Mouse (Mus musculus) forebrain, embryonic 16.5 days (tissue): ENCODE measurements at regions not wholly inside any gene's neighbourhood (a gene's known extent, or its start where the extent isn't known, plus 50 kb on each side); places are given as distances from the start of the nearest gene placed in this dataset.
"Not testable (repeated sequence)": the region's sequence is repeated elsewhere in the genome, so short reads cannot be mapped to it uniquely, and the experiment has no call there.

Experiments
- ATAC-seq: fragments of 200-750 bp; cut with Nextera tagmentation; 2 replicates; pipeline ENCODE4 v1.8.0; 2017; ENCODE audit warnings: mild to moderate bottlenecking, moderate library complexity
- H3K27ac ChIP-seq: fragments of 300-500 bp; sonication (generic); 2 replicates; pipeline ENCODE4 v1.5.1; 2014; ENCODE audit warnings: low read length, control low read depth
- H3K27me3 ChIP-seq: fragments of 300-500 bp; sonication (generic); replicated peaks from 2 replicates; pipeline ENCODE4 v1.6.1; 2014; ENCODE audit warnings: low read length; ENCODE audit not compliant: control insufficient read depth, insufficient read depth
- H3K36me3 ChIP-seq: fragments of 300-500 bp; sonication (generic); 2 replicates; pipeline ENCODE4 v1.6.1; 2014; ENCODE audit not compliant: control insufficient read depth, insufficient read depth
- H3K4me1 ChIP-seq: fragments of 300-500 bp; sonication (generic); replicated peaks from 2 replicates; pipeline ENCODE4 v1.6.1; 2014; ENCODE audit warnings: low read length; ENCODE audit not compliant: control insufficient read depth, insufficient read depth
- H3K4me2 ChIP-seq: fragments of 300-500 bp; sonication (generic); 2 replicates; pipeline ENCODE4 v1.6.1; 2014; ENCODE audit warnings: mild to moderate bottlenecking, low read length, control low read depth
- H3K4me3 ChIP-seq: fragments of 300-500 bp; sonication (generic); replicated peaks from 2 replicates; pipeline ENCODE4 v1.5.1; 2014; ENCODE audit warnings: mild to moderate bottlenecking, low read length, control low read depth
- H3K9ac ChIP-seq: fragments of 300-500 bp; sonication (generic); replicated peaks from 2 replicates; pipeline ENCODE4 v1.6.1; 2014; ENCODE audit warnings: low read depth, low read length, control low read depth
- H3K9me3 ChIP-seq: fragments of 300-500 bp; sonication (generic); 2 replicates; pipeline ENCODE4 v1.6.1; 2016; ENCODE audit warnings: low read length; ENCODE audit not compliant: control insufficient read depth
- WGBS: fragments of 180-500 bp; shearing (Covaris S2); extraction: QIAGEN DNeasy Blood & Tissue Kit; methylation state at CpG from one replicate; pipeline ENCODE4 v1.1.7; 2014; 5-methylcytosine and 5-hydroxymethylcytosine counted together

GRCm38 (mm10) chr17:91274378-91274777, 181.5 kb upstream of the Nrxn1 start:
- H3K9me3 ChIP-seq = no peaks in the 10 kb centered on the region
- 81% methylated on average over 1 of the region's 1 CpGs for WGBS
- no peak overlapping the region for H3K27ac ChIP-seq
- H3K4me2 ChIP-seq = no peak overlapping the region
- no peaks in the 10 kb centered on the region for H3K27me3 ChIP-seq
- H3K9ac ChIP-seq = no peak overlapping the region
- no peaks in the 10 kb centered on the region for H3K4me1 ChIP-seq
- ATAC-seq = no peak
- no peak overlapping the region for H3K4me3 ChIP-seq
- H3K36me3 ChIP-seq = no peaks in the 10 kb centered on the region

GRCm38 (mm10) chr17:91238719-91239118, 145.8 kb upstream of the Nrxn1 start:
- H3K4me3 ChIP-seq = no peak overlapping the region
- ATAC-seq = no peak
- H3K4me2 ChIP-seq = no peak overlapping the region
- no peaks in the 10 kb centered on the region for H3K4me1 ChIP-seq
- H3K9me3 ChIP-seq = no peaks in the 10 kb centered on the region
- H3K36me3 ChIP-seq = no peaks in the 10 kb centered on the region
- no peak overlapping the region for H3K9ac ChIP-seq
- H3K27ac ChIP-seq = no peak overlapping the region
- WGBS = 74% methylated on average over 2 of the region's 2 CpGs
- no peaks in the 10 kb centered on the region for H3K27me3 ChIP-seq

GRCm38 (mm10) chr17:91236653-91237052, 143.8 kb upstream of the Nrxn1 start:
- not testable (repeated sequence) for H3K9ac ChIP-seq, H3K4me3 ChIP-seq, H3K4me2 ChIP-seq, H3K27ac ChIP-seq, H3K4me1 ChIP-seq, H3K27me3 ChIP-seq, ATAC-seq, H3K9me3 ChIP-seq, H3K36me3 ChIP-seq
- 96% methylated on average over 14 of the region's 14 CpGs for WGBS

- no peak overlapping the region for H3K4me2 ChIP-seq
- no peaks in the 10 kb centered on the region for H3K27me3 ChIP-seq
- no peaks in the 10 kb centered on the region for H3K4me1 ChIP-seq
- no peak overlapping the region for H3K27ac ChIP-seq
- WGBS = 88% methylated on average over 5 of the region's 5 CpGs
- ATAC-seq = no peak
- H3K9me3 ChIP-seq = no peaks in the 10 kb centered on the region
- H3K4me3 ChIP-seq = no peak overlapping the region
- no peak overlapping the region for H3K9ac ChIP-seq
- no peaks in the 10 kb centered on the region for H3K36me3 ChIP-seq
Observed at GRCm38 (mm10) chr17:91226378-91226777, 133.5 kb upstream of the Nrxn1 start.

- Histone ChIP-seq H3K27ac (no peak overlapping the region), H3K36me3 (no peaks in the 10 kb centered on the region), H3K4me2 (no peak overlapping the region), H3K27me3 (no peaks in the 10 kb centered on the region), H3K9ac (no peak overlapping the region), H3K4me1 (no peaks in the 10 kb centered on the region), H3K4me3 (no peak overlapping the region), H3K9me3 (no peaks in the 10 kb centered on the region)
- WGBS = 65% methylated on average over 4 of the region's 4 CpGs
- ATAC-seq = no peak
Observed at GRCm38 (mm10) chr17:91225916-91226315, 133.0 kb upstream of the Nrxn1 start.

- Histone ChIP-seq H3K9me3 (no peaks in the 10 kb centered on the region), H3K9ac (no peak overlapping the region), H3K4me2 (no peak overlapping the region), H3K36me3 (no peaks in the 10 kb centered on the region), H3K4me3 (no peak overlapping the region), H3K27me3 (no peaks in the 10 kb centered on the region), H3K27ac (no peak overlapping the region), H3K4me1 (no peaks in the 10 kb centered on the region)
- ATAC-seq = no peak
Observed at GRCm38 (mm10) chr17:91216429-91216828, 123.6 kb upstream of the Nrxn1 start.

- Histone ChIP-seq H3K4me2 (no peak overlapping the region), H3K27me3 (no peaks in the 10 kb centered on the region), H3K27ac (no peak overlapping the region), H3K4me1 (no peaks in the 10 kb centered on the region), H3K36me3 (no peaks in the 10 kb centered on the region), H3K9ac (no peak overlapping the region), H3K9me3 (no peaks in the 10 kb centered on the region), H3K4me3 (no peak overlapping the region)
- ATAC-seq = no peak
- WGBS = 93% methylated on average over 4 of the region's 4 CpGs
Observed at GRCm38 (mm10) chr17:91182574-91182973, 89.7 kb upstream of the Nrxn1 start.

GRCm38 (mm10) chr17:91161834-91162233, 69.0 kb upstream of the Nrxn1 start:
- no peaks in the 10 kb centered on the region for H3K27me3 ChIP-seq
- no peaks in the 10 kb centered on the region for H3K9me3 ChIP-seq
- WGBS = 43% methylated on average over 2 of the region's 2 CpGs
- no peak overlapping the region for H3K9ac ChIP-seq
- H3K27ac ChIP-seq = no peak overlapping the region
- no peak for ATAC-seq
- H3K4me1 ChIP-seq = no peaks in the 10 kb centered on the region
- no peaks in the 10 kb centered on the region for H3K36me3 ChIP-seq
- H3K4me2 ChIP-seq = no peak overlapping the region
- no peak overlapping the region for H3K4me3 ChIP-seq
